Mouse (Mus musculus): Measurements from ENCODE around the gene Vmn1r55.

DNA sequence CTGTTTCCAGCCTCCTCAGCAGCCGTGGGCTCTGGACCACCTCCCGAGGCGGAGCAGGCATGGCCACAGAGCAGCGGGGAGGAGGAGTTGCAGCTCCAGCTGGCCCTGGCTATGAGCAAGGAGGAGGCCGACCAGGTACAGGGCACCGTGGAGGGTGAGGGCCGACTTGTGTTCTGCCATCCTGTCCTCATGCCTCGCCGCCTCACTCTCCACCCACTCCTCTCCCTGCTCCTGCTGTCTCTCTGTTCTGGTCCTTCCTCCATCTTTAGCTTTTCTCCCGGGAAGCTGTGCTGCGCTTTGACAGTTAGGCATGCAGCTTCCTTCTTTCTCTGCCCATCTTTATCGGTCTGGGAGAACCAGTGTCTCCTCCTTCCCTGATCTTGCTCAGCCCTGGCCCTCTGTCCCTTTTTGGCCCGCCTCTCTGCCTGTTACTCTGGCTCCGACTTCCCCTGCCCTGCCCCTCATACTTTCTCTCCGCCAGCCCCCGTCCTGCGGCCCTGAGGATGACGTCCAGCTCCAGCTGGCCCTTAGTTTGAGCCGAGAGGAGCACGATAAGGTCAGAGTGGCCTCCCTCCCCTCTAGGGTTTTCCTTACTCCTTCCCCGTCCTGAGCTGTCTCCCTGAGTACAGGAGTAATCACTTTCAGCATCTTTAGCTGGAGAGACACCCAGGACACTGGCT is 56.5 kb downstream of the Vmn1r55 start:
- no peak for TF ChIP-seq JUN (IDR thresholded peaks at IDR 0.05; ENCODE audit: insufficient read depth, low read depth, low read length)
- TF ChIP-seq CTCF (conservative IDR thresholded peaks at IDR 0.05 in 1 of 2, IDR thresholded peaks at IDR 0.05 in 1 of 2; ENCODE audit: low read depth in 2 of 2, low read length in 2 of 2) = no peak
